Mouse (Mus musculus): ENCODE measurements around the gene Pard6b. TPM values are rescaled to one million over a fixed set of nuclear protein-coding genes. Genes with fewer than 3 reads are reported as not detected.

The Pard6b gene
- polyA plus RNA-seq, 1 experiment from 2014 or later, result 2.9 TPM

DNA sequence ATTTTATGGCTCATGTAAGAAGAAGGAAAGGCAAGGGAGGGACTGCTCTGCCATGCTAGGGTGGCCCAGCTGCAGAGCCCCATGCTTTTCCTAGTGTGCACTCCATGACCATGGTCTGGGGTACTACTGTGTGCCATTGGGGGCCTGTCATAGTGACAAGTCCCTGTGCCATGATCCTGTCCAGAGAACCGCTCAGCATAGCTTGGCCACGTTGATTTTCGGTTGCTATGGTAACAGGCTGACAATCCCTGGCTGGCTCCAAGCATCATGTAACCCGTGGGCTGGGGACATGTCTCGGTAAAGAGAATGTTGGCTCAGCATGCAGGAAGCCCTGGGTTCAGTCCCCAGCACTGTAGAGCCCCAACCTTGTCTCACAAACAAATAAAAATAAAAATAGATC is 63.0 kb downstream of the Pard6b start:
- Histone ChIP-seq H3K9ac (ENCODE audit: low read depth, low read length) (no peak overlapping the region), H3K4me3 (ENCODE audit: low read depth, low read length) (no peak overlapping the region), H3K9me3 (ENCODE audit: control insufficient read depth, low read length) (no peaks in the 10 kb centered on the region), H3K27ac (replicated peaks; ENCODE audit: low read depth, low read length) (no peak overlapping the region), H3K4me1 (ENCODE audit: control insufficient read depth, insufficient read depth, low read length) (no peaks in the 10 kb centered on the region), H3K4me2 (ENCODE audit: low read depth, low read length) (no peak overlapping the region), H3K27me3 (replicated peaks; ENCODE audit: control insufficient read depth, insufficient read depth, low read length) (no peaks in the 10 kb centered on the region), H3K36me3 (ENCODE audit: control insufficient read depth, insufficient read depth, low read length) (no peaks in the 10 kb centered on the region)
- WGBS, result 38% methylated on average over 5 of the region's 5 CpGs
- ATAC-seq (ENCODE audit: low read depth) (no peak), DNase-seq (ENCODE audit: low spot score) (no peak)

DNA sequence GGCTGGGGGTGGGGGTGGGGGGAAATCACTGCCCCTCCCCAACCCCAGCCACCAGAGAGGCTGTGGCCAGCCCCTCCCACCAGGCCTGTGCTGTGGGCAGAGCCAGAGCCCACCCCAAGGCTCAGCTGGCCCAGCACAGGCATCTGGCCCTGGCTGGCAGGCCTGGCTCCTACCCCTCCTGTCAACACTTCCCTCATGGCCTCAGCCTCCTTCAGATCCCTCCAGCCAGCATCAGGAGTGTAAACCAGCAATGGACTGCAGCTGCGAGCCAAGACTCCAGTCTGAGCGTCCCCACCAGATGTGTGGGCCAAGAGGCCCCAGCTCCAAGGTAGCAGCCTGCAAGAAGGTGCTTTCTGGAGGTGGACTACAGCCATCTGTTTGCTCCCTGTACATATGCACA is 64.6 kb downstream of the Pard6b start:
- WGBS, result 38% methylated on average over 2 of the region's 2 CpGs
- peak; percentile 71 for ATAC-seq (ENCODE audit: low read depth)
- Histone ChIP-seq H3K27ac (replicated peaks; ENCODE audit: low read depth, low read length) (0 out of 2 replicates have a peak overlapping the region, but pooled peaks have one; percentile 28), H3K9me3 (ENCODE audit: control insufficient read depth, low read length) (no peaks in the 10 kb centered on the region), H3K36me3 (ENCODE audit: control insufficient read depth, insufficient read depth, low read length) (no peaks in the 10 kb centered on the region), H3K9ac (ENCODE audit: low read depth, low read length) (0 out of 2 replicates have a peak overlapping the region, but pooled peaks have one; percentile 15), H3K27me3 (replicated peaks; ENCODE audit: control insufficient read depth, insufficient read depth, low read length) (no peaks in the 10 kb centered on the region), H3K4me2 (ENCODE audit: low read depth, low read length) (no peak overlapping the region), H3K4me3 (ENCODE audit: low read depth, low read length) (no peak overlapping the region), H3K4me1 (ENCODE audit: control insufficient read depth, insufficient read depth, low read length) (no peaks in the 10 kb centered on the region)
- DNase-seq (ENCODE audit: low spot score), result peak; percentile 59

- ATAC-seq (ENCODE audit: low read depth) (no peak), DNase-seq (ENCODE audit: low spot score) (no peak)
- Histone ChIP-seq H3K9ac (ENCODE audit: low read depth, low read length) (no peak overlapping the region), H3K27me3 (replicated peaks; ENCODE audit: control insufficient read depth, insufficient read depth, low read length) (no peaks in the 10 kb centered on the region), H3K4me2 (ENCODE audit: low read depth, low read length) (no peak overlapping the region), H3K4me1 (ENCODE audit: control insufficient read depth, insufficient read depth, low read length) (no peaks in the 10 kb centered on the region), H3K4me3 (ENCODE audit: low read depth, low read length) (no peak overlapping the region), H3K9me3 (ENCODE audit: control insufficient read depth, low read length) (no peaks in the 10 kb centered on the region), H3K27ac (replicated peaks; ENCODE audit: low read depth, low read length) (no peak overlapping the region), H3K36me3 (ENCODE audit: control insufficient read depth, insufficient read depth, low read length) (no peaks in the 10 kb centered on the region)
- 58% methylated on average over 19 of the region's 22 CpGs for WGBS
Measured at GRCm38 (mm10) chr2:168147722-168148432, 67.1 kb downstream of the Pard6b start.

DNA sequence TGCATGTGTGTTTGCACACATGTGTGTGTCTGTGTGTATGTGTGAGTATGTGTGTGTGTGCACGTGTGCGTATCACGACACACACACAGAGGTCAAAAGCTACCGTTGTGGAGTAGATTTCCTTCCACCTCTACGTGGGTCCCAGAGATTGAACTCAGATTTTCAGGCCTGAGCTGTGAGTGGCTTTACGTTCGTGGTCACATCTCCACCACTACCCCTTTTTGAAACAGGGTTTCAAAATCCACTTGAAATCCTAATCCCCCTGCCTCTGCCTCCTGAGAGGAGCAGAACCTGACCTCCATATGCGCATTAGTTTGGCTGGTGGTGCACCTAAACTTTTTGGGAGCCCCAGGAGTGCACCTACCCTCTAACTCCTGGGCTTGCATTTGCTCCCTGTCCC is 68.4 kb downstream of the Pard6b start:
- H3K9ac ChIP-seq (ENCODE audit: low read depth, low read length), result no peak overlapping the region
- no peak for ATAC-seq (ENCODE audit: low read depth)
- WGBS, result 87% methylated on average over 8 of the region's 8 CpGs
- peaks cover 3% of the 10 kb centered on the region; the same call in 1 of the 2 replicates for H3K4me1 ChIP-seq (ENCODE audit: control insufficient read depth, insufficient read depth, low read length)
- no peaks in the 10 kb centered on the region for H3K9me3 ChIP-seq (ENCODE audit: control insufficient read depth, low read length)
- no peak for DNase-seq (ENCODE audit: low spot score)
- H3K36me3 ChIP-seq (ENCODE audit: control insufficient read depth, insufficient read depth, low read length), result no peaks in the 10 kb centered on the region
- no peaks in the 10 kb centered on the region for H3K27me3 ChIP-seq (replicated peaks; ENCODE audit: control insufficient read depth, insufficient read depth, low read length)
- no peak overlapping the region for H3K4me2 ChIP-seq (ENCODE audit: low read depth, low read length)
- no peak overlapping the region for H3K4me3 ChIP-seq (ENCODE audit: low read depth, low read length)
- H3K27ac ChIP-seq (replicated peaks; ENCODE audit: low read depth, low read length), result no peak overlapping the region

Small RNAs within 50 kb of the gene (microRNA-seq; reads per million reads assigned to microRNA genes)
- gene Gm24327 (ENCODE audit: borderline number of aligned reads), result not detected

Other genes starting within 250 kb of the Pard6b start
- 49.4 and 49.7 TPM in 2 replicates for gene Ptpn1, start 148.9 kb upstream of the Pard6b start, polyA plus RNA-seq (2014; fragmentation: Nextera tagmentation; extraction: Ambion mirVana)
- 4.1 and 5.9 TPM in 2 replicates for gene Ripor3, start 70.4 kb upstream of the Pard6b start, polyA plus RNA-seq (2014; fragmentation: Nextera tagmentation; extraction: Ambion mirVana)
- gene Adnp, start 126.1 kb downstream of the Pard6b start, polyA plus RNA-seq (2014; fragmentation: Nextera tagmentation; extraction: Ambion mirVana), result 2.5 and 3.3 TPM in 2 replicates
- gene Gm20716, start 149.4 kb downstream of the Pard6b start, polyA plus RNA-seq (2014; fragmentation: Nextera tagmentation; extraction: Ambion mirVana), result 21.5 and 22.0 TPM in 2 replicates
- gene Dpm1, start 149.6 kb downstream of the Pard6b start, polyA plus RNA-seq (2014; fragmentation: Nextera tagmentation; extraction: Ambion mirVana), result 84.6 and 86.6 TPM in 2 replicates
- 8.8 and 8.9 TPM in 2 replicates for gene Mocs3, start 149.6 kb downstream of the Pard6b start, polyA plus RNA-seq (2014; fragmentation: Nextera tagmentation; extraction: Ambion mirVana)
- 1.1 and 1.4 TPM in 2 replicates for gene Kcng1, start 200.7 kb downstream of the Pard6b start, polyA plus RNA-seq (2014; fragmentation: Nextera tagmentation; extraction: Ambion mirVana)

Data from embryonic facial prominence, embryonic 14.5 days (tissue).